In genomic region chr1:168393456-168393855, GRCm38 (mm10) we compare ENCODE assay signal across 11 mouse cellular contexts. TPM values are rescaled to one million over a fixed set of nuclear protein-coding genes. Genes with fewer than 3 reads are reported as not detected.
DNase-seq lines count a peak whose midpoint lies in the region; ATAC-seq lines count a peak whose summit lies in the region.
"Had no signal": no experiment of that assay in that cellular context is flagged by ENCODE, and none has a peak within 500 bp of the region (broad histone marks: within the 10 kb centered on the region; RNA-seq: fewer than 3 reads in every experiment).

No protein-coding gene starts in this region.

- H3K27me3 ChIP-seq in kidney, embryonic 15.5 days: no peaks in the 10 kb centered on the region
- H3K27me3 ChIP-seq in embryonic facial prominence, embryonic 10.5 days (replicated peaks; ENCODE audit: low read depth, poor library complexity, severe bottlenecking): no peaks in the 10 kb centered on the region
- no peaks in the 10 kb centered on the region for H3K27me3 ChIP-seq in embryonic facial prominence, embryonic 12.5 days
- H3K27me3 ChIP-seq in heart, embryonic 14.5 days (ENCODE audit: control insufficient read depth, insufficient read depth, low read length): no peaks in the 10 kb centered on the region
- no peaks in the 10 kb centered on the region for H3K27me3 ChIP-seq in liver, embryonic 11.5 days (replicated peaks; ENCODE audit: control insufficient read depth, insufficient read depth, low read length)
- H3K27me3 ChIP-seq: liver, embryonic 12.5 days; neural tube, embryonic 15.5 days had no signal

- no peak overlapping the region for H3K9ac ChIP-seq in kidney, embryonic 15.5 days
- no peak overlapping the region for H3K9ac ChIP-seq in embryonic facial prominence, embryonic 12.5 days
- peak overlapping the region; percentile 47 for H3K9ac ChIP-seq in heart, embryonic 14.5 days (ENCODE audit: low read length)
- H3K9ac ChIP-seq in liver, embryonic 11.5 days (ENCODE audit: low read depth, low read length): no peak overlapping the region
- H3K9ac ChIP-seq: liver, embryonic 12.5 days; neural tube, embryonic 15.5 days had no signal

- DNase-seq in kidney, adult 11 months: no peak
- no peak for DNase-seq in embryonic facial prominence, embryonic 10.5 days (ENCODE audit: low spot score)
- DNase-seq in liver, embryonic 11.5 days (ENCODE audit: low spot score): no peak
- DNase-seq in right cerebral cortex, postnatal 36 days (ENCODE audit: low spot score in 2 of 2): no peak
- DNase-seq: midbrain, embryonic 14.5 days had no signal

- H3K9me3 ChIP-seq in kidney, embryonic 15.5 days (replicated peaks): no peaks in the 10 kb centered on the region
- H3K9me3 ChIP-seq in embryonic facial prominence, embryonic 10.5 days: no peaks in the 10 kb centered on the region
- H3K9me3 ChIP-seq in embryonic facial prominence, embryonic 12.5 days: no peaks in the 10 kb centered on the region
- no peaks in the 10 kb centered on the region for H3K9me3 ChIP-seq in heart, embryonic 14.5 days (ENCODE audit: control insufficient read depth, low read length)
- no peaks in the 10 kb centered on the region for H3K9me3 ChIP-seq in liver, embryonic 11.5 days (ENCODE audit: control insufficient read depth, low read length)
- H3K9me3 ChIP-seq: liver, embryonic 12.5 days; neural tube, embryonic 15.5 days had no signal

- ATAC-seq in kidney, embryonic 15.5 days (replicated peaks; ENCODE audit: low FRiP score): no peak
- no peak for ATAC-seq in embryonic facial prominence, embryonic 12.5 days (ENCODE audit: insufficient number of reproducible peaks, insufficient read depth, low FRiP score, low TSS enrichment)
- no peak for ATAC-seq in heart, embryonic 14.5 days (ENCODE audit: insufficient number of reproducible peaks, insufficient read depth, low FRiP score, low read depth)
- ATAC-seq in liver, embryonic 11.5 days (replicated peaks; ENCODE audit: low FRiP score): no peak
- ATAC-seq: activated CD4-positive, CD25-positive, alpha-beta regulatory T cell, adult 4 months; liver, embryonic 12.5 days had no signal

- peaks cover 49% of the 10 kb centered on the region for H3K36me3 ChIP-seq in kidney, embryonic 15.5 days
- peaks cover 71% of the 10 kb centered on the region for H3K36me3 ChIP-seq in embryonic facial prominence, embryonic 10.5 days (replicated peaks)
- peaks cover 7% of the 10 kb centered on the region; the same call in 1 of the 2 replicates for H3K36me3 ChIP-seq in embryonic facial prominence, embryonic 12.5 days
- H3K36me3 ChIP-seq in heart, embryonic 14.5 days (ENCODE audit: control insufficient read depth, insufficient read depth, low read length): peaks cover 35% of the 10 kb centered on the region
- peaks cover 2% of the 10 kb centered on the region; the same call in 1 of the 2 replicates for H3K36me3 ChIP-seq in liver, embryonic 11.5 days (ENCODE audit: control insufficient read depth, insufficient read depth, low read length)
- H3K36me3 ChIP-seq: liver, embryonic 12.5 days; neural tube, embryonic 15.5 days had no signal

- WGBS in kidney, embryonic 15.5 days: 43% methylated on average over 4 of the region's 4 CpGs
- WGBS in embryonic facial prominence, embryonic 10.5 days: 72% methylated on average over 4 of the region's 4 CpGs
- WGBS in embryonic facial prominence, embryonic 12.5 days: 63% methylated on average over 4 of the region's 4 CpGs
- WGBS in heart, embryonic 14.5 days: 28% methylated on average over 4 of the region's 4 CpGs
- WGBS in liver, embryonic 11.5 days: 59% methylated on average over 4 of the region's 4 CpGs

- peak overlapping the region; percentile 82 for H3K27ac ChIP-seq in kidney, embryonic 15.5 days
- H3K27ac ChIP-seq in embryonic facial prominence, embryonic 10.5 days (replicated peaks): peak overlapping the region; percentile 80
- H3K27ac ChIP-seq in embryonic facial prominence, embryonic 12.5 days: peak overlapping the region; percentile 64
- peak overlapping the region; percentile 40 to 85 for H3K27ac ChIP-seq in heart, embryonic 14.5 days (replicated peaks in 1 of 2; ENCODE audit: control insufficient read depth in 1 of 2, insufficient read depth in 1 of 2, low read depth in 2 of 2, low read length in 2 of 2)
- H3K27ac ChIP-seq in liver, embryonic 11.5 days (ENCODE audit: low read depth, low read length): no peak overlapping the region
- H3K27ac ChIP-seq: liver, embryonic 12.5 days; neural tube, embryonic 15.5 days had no signal

- no peak overlapping the region for H3K4me3 ChIP-seq in kidney, embryonic 15.5 days (replicated peaks)
- H3K4me3 ChIP-seq in embryonic facial prominence, embryonic 10.5 days: no peak overlapping the region
- no peak overlapping the region for H3K4me3 ChIP-seq in embryonic facial prominence, embryonic 12.5 days
- H3K4me3 ChIP-seq in heart, embryonic 14.5 days (ENCODE audit: control insufficient read depth in 1 of 2, insufficient read depth in 1 of 2, low read depth in 1 of 2, low read length in 2 of 2): no peak overlapping the region
- H3K4me3 ChIP-seq in liver, embryonic 11.5 days (ENCODE audit: low read depth, low read length): no peak overlapping the region
- H3K4me3 ChIP-seq: liver, embryonic 12.5 days; neural tube, embryonic 15.5 days had no signal

- peak overlapping the region; percentile 13 for H3K4me2 ChIP-seq in kidney, embryonic 15.5 days
- no peak overlapping the region for H3K4me2 ChIP-seq in embryonic facial prominence, embryonic 12.5 days (replicated peaks)
- H3K4me2 ChIP-seq in heart, embryonic 14.5 days (ENCODE audit: low read length): peak overlapping the region; percentile 61; the same call in 1 of the 2 replicates
- no peak overlapping the region for H3K4me2 ChIP-seq in liver, embryonic 11.5 days
- H3K4me2 ChIP-seq: liver, embryonic 12.5 days; neural tube, embryonic 15.5 days had no signal

- H3K4me1 ChIP-seq in kidney, embryonic 15.5 days: peaks cover 69% of the 10 kb centered on the region
- H3K4me1 ChIP-seq in embryonic facial prominence, embryonic 10.5 days: peaks cover 63% of the 10 kb centered on the region
- peaks cover 52% of the 10 kb centered on the region for H3K4me1 ChIP-seq in embryonic facial prominence, embryonic 12.5 days
- H3K4me1 ChIP-seq in heart, embryonic 14.5 days (ENCODE audit: control insufficient read depth in 2 of 2, insufficient read depth in 2 of 2, low read length in 2 of 2): peaks cover 31 to 76% of the 10 kb centered on the region in 2 experiments
- peaks cover 8% of the 10 kb centered on the region; the same call in 1 of the 2 replicates for H3K4me1 ChIP-seq in liver, embryonic 11.5 days (replicated peaks; ENCODE audit: control insufficient read depth, insufficient read depth, low read length)

RNA-seq across cellular contexts. Expression of gene Pbx1, which starts 38.6 kb away (rescaled TPM):
- 81.9 and 84.5 TPM in 2 replicates for polyA plus RNA-seq in kidney, embryonic 15.5 days (2015; fragmentation: Nextera tagmentation; extraction: Ambion mirVana)
- 37.2 and 41.6 TPM in 2 replicates for polyA plus RNA-seq in embryonic facial prominence, embryonic 10.5 days (2016; fragmentation: Nextera tagmentation; extraction: Ambion mirVana)
- 66.3 and 66.8 TPM in 2 replicates for polyA plus RNA-seq in embryonic facial prominence, embryonic 12.5 days (2016; fragmentation: Nextera tagmentation; extraction: Ambion mirVana)
- 27.3 and 30.7 TPM in 2 replicates for polyA plus RNA-seq in heart, embryonic 14.5 days (2014; fragmentation: Nextera tagmentation; extraction: Ambion mirVana)
- polyA plus RNA-seq in liver, embryonic 11.5 days (2014; fragmentation: Nextera tagmentation; extraction: Ambion mirVana): 14.6 and 17.0 TPM in 2 replicates

Comparison
In these comparisons a context has a peak if more than half of its experiments do, and no peak if none do; other contexts are left out.
1. H3K4me2 ChIP-seq: peak in kidney, embryonic 15.5 days (single experiment) and heart, embryonic 14.5 days (single experiment); none in embryonic facial prominence, embryonic 12.5 days (single experiment) and liver, embryonic 11.5 days (single experiment).